Mouse (Mus musculus) lung, postnatal 0 days (tissue): ENCODE data around the gene Vav2.

Source experiments
- CTCF ChIP-seq: IDR thresholded peaks from 2 replicates; pipeline ENCODE4 v1.5.1; 2016; ENCODE audit warnings: antibody characterized with exemption, mild to moderate bottlenecking
- EP300 ChIP-seq: IDR thresholded peaks from 2 replicates; pipeline ENCODE4 v1.6.1; 2016; ENCODE audit warnings: antibody characterized with exemption, mild to moderate bottlenecking, control low read depth

- TF ChIP-seq CTCF: no peak
- TF ChIP-seq EP300: no peak
These were observed 87.8 kb downstream of the Vav2 start for GRCm38 (mm10) chr2:27339051-27339450.
